Mouse (Mus musculus) embryonic facial prominence, embryonic 15.5 days (tissue): Measurements from ENCODE around the gene Tub. TPM values are rescaled to one million over a fixed set of nuclear protein-coding genes. Genes with fewer than 3 reads are reported as not detected.

Experiments used
- ATAC-seq: fragments of 200-750 bp; cut with Nextera tagmentation; 2 replicates; pipeline ENCODE4 v1.8.0; 2017; ENCODE audit warnings: low read depth, moderate TSS enrichment; ENCODE audit not compliant: insufficient number of reproducible peaks, low FRiP score, low TSS enrichment
- H3K27ac ChIP-seq: fragments of 300-500 bp; sonication (generic); replicated peaks from 2 replicates; pipeline ENCODE4 v1.5.1; 2015; ENCODE audit warnings: mild to moderate bottlenecking, inconsistent platforms
- H3K27me3 ChIP-seq: fragments of 300-500 bp; sonication (generic); 2 replicates; pipeline ENCODE4 v1.6.1; 2015; ENCODE audit warnings: inconsistent platforms
- H3K36me3 ChIP-seq: fragments of 300-500 bp; sonication (generic); 2 replicates; pipeline ENCODE4 v1.6.1; 2015; ENCODE audit warnings: mild to moderate bottlenecking, inconsistent platforms
- H3K4me1 ChIP-seq: fragments of 300-500 bp; sonication (generic); 2 replicates; pipeline ENCODE4 v1.6.1; 2015; ENCODE audit warnings: inconsistent platforms
- H3K4me2 ChIP-seq: fragments of 300-500 bp; sonication (generic); replicated peaks from 2 replicates; pipeline ENCODE4 v1.6.1; 2015; ENCODE audit warnings: mild to moderate bottlenecking, inconsistent platforms
- H3K4me3 ChIP-seq: fragments of 300-500 bp; sonication (generic); replicated peaks from 2 replicates; pipeline ENCODE4 v1.5.1; 2015; ENCODE audit warnings: mild to moderate bottlenecking, inconsistent platforms
- H3K9ac ChIP-seq: fragments of 300-500 bp; sonication (generic); 2 replicates; pipeline ENCODE4 v1.6.1; 2015; ENCODE audit warnings: inconsistent platforms
- H3K9me3 ChIP-seq: fragments of 300-500 bp; sonication (generic); replicated peaks from 2 replicates; pipeline ENCODE4 v1.6.1; 2016; ENCODE audit warnings: inconsistent platforms
- WGBS: fragments of 180-500 bp; shearing (Covaris S2); methylation state at CpG from one replicate; pipeline ENCODE4 v1.1.7; 2015; 5-methylcytosine and 5-hydroxymethylcytosine counted together
- polyA plus RNA-seq: library from polyadenylated mRNA; unstranded; fragments of >200 nt; fragmentation: Nextera tagmentation; extraction: Ambion mirVana; gene quantifications from 2 replicates; pipeline ENCODE4 v1.2.1, GENCODE M21; 2015

Tub gene
- polyA plus RNA-seq, 1 experiment from 2014 or later: 4.2 TPM

DNA sequence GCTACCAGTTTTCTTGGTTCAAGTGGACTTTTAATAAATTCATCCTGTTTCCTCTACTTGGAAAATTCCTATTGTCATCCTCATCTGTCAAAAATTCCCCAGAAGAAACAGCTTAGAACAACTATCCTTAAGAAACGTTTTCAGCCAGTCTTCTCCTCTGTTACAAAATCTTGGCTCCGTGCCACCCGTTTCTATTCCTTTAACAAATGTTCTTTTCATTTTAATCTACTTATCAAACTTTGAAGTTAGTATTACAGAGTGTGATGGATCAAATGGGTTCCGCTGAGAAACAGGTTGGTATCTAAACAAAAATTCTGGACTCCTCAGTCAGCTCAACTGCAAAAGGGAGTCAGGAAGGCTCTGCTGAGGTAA is 133.7 kb downstream of the Tub start:
- no peak overlapping the region for H3K4me3 ChIP-seq
- H3K27me3 ChIP-seq: peaks cover 8% of the 10 kb centered on the region
- no peak for ATAC-seq
- peaks cover 6% of the 10 kb centered on the region for H3K4me1 ChIP-seq
- H3K27ac ChIP-seq: no peak overlapping the region
- H3K9me3 ChIP-seq: no peaks in the 10 kb centered on the region
- WGBS: 71% methylated on average over 4 of the region's 4 CpGs
- no peak overlapping the region for H3K9ac ChIP-seq
- H3K36me3 ChIP-seq: no peaks in the 10 kb centered on the region
- H3K4me2 ChIP-seq: no peak overlapping the region

Other genes with a start within 250 kb of the Tub start
- 0.47 TPM in 1 of 2 replicates, not detected in the other for gene Olfr512, start 237.0 kb upstream of the Tub start, polyA plus RNA-seq
- 0.17 TPM in 1 of 2 replicates, not detected in the other for gene Olfr513, start 199.4 kb upstream of the Tub start, polyA plus RNA-seq
- gene Olfr514, start 124.3 kb upstream of the Tub start, polyA plus RNA-seq: not detected in 2 replicates
- 0.14 and 0.23 TPM in 2 replicates for gene Olfr516, start 99.8 kb upstream of the Tub start, polyA plus RNA-seq
- not detected in 2 replicates for gene Olfr517, start 78.0 kb upstream of the Tub start, polyA plus RNA-seq
- gene Olfr518, start 65.3 kb upstream of the Tub start, polyA plus RNA-seq: 0.05 and 0.12 TPM in 2 replicates
- gene Olfr519, start 55.9 kb upstream of the Tub start, polyA plus RNA-seq: not detected in 2 replicates
- 1.9 and 2.3 TPM in 2 replicates for gene Nlrp10, start 20.2 kb upstream of the Tub start, polyA plus RNA-seq
- gene Eif3f, start 15.9 kb upstream of the Tub start, polyA plus RNA-seq: 97.9 and 102 TPM in 2 replicates
- 3.2 and 3.4 TPM in 2 replicates for gene Ric3, start 133.0 kb downstream of the Tub start, polyA plus RNA-seq
- gene Lmo1, start 224.9 kb downstream of the Tub start, polyA plus RNA-seq: 82.9 and 91.6 TPM in 2 replicates